In genomic region chr14:56553331-56553730, GRCm38 (mm10) we compare ENCODE assay signal across 1 mouse cellular context.
TF ChIP-seq lines count a peak whose summit lies in the region.

No protein-coding gene starts in this region.

TF ChIP-seq in CH12.LX, 34 proteins besides CTCF, POLR2A, EP300 and RAD21 (continued from another document):
- TF ChIP-seq ZKSCAN1 (IDR thresholded peaks at IDR 0.05; ENCODE audit: borderline replicate concordance, low read depth, low read length) (no peak), POLR2AphosphoS2 (IDR thresholded peaks at IDR 0.05; ENCODE audit: low read depth, low read length) (no peak), UBTF (IDR thresholded peaks at IDR 0.05; ENCODE audit: low read depth, low read length) (no peak), JUN (IDR thresholded peaks at IDR 0.05; ENCODE audit: insufficient read depth, low read depth, low read length) (peak; percentile 83), SIN3A (IDR thresholded peaks at IDR 0.05; ENCODE audit: low read length) (peak; percentile 85), BHLHE40 (IDR thresholded peaks at IDR 0.05; ENCODE audit: low read depth, low read length) (no peak), CHD2 (IDR thresholded peaks at IDR 0.05; ENCODE audit: low read length) (peak; percentile 39; the same call in 1 of the 2 replicates), KAT2A (IDR thresholded peaks at IDR 0.05; ENCODE audit: insufficient replicate concordance, low read length) (no peak), USF2 (conservative IDR thresholded peaks at IDR 0.05; ENCODE audit: low read depth, low read length) (no peak)
